Mouse (Mus musculus): ENCODE measurements around the gene Cmss1. TPM values are rescaled to one million over a fixed set of nuclear protein-coding genes. Genes with fewer than 3 reads are reported as not detected.

The Cmss1 gene
- polyA plus RNA-seq, 1 experiment: 14.1 TPM

DNA sequence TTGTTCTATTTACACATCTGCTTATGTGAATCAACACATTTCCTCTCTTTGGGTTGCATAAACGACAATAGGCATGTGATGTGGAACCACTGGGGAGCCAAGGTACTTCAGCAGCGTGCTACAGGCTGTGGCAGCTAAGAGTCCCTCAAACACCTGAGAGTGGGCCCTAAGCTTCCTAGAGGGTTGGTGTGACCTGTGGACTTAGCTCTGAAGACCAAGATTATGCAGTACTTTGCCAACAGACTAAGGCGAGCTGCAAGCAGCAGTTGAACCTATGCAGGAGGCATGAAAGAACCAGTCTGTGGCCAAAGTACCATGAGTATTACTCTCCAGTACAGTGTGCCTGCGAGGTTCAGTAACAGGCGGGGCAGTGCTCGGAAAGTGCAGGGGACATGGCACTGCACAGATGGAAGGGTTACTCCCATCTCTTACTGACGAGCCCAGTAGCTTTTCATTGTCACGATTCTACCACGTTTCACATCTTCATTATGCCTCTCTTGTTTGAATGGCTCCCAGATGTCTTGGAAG, 141.2 kb downstream of the Cmss1 start:
- H3K9me3 ChIP-seq (replicated peaks; ENCODE audit: control insufficient read depth, insufficient read depth, low read length, poor library complexity, severe bottlenecking): no peaks in the 10 kb centered on the region
- TF ChIP-seq CTCF (IDR thresholded peaks at IDR 0.05; ENCODE audit: low read depth, low read length): no peak
- TF ChIP-seq EP300 (IDR thresholded peaks at IDR 0.05; ENCODE audit: insufficient read depth, low read depth, low read length): no peak
- no peak for TF ChIP-seq POLR2A (IDR thresholded peaks at IDR 0.05; ENCODE audit: insufficient read depth, low read length)
- no peaks in the 10 kb centered on the region for H3K36me3 ChIP-seq (ENCODE audit: control insufficient read depth, insufficient read depth, low read length, poor library complexity, severe bottlenecking)
- no peaks in the 10 kb centered on the region for H3K27me3 ChIP-seq (ENCODE audit: control insufficient read depth, insufficient read depth, low read length, poor library complexity, severe bottlenecking)
- H3K9ac ChIP-seq (ENCODE audit: low read depth, poor library complexity, severe bottlenecking): no peak overlapping the region
- no peak overlapping the region for H3K27ac ChIP-seq (ENCODE audit: insufficient read depth, low read length)
- no peaks in the 10 kb centered on the region for H3K4me1 ChIP-seq (ENCODE audit: control insufficient read depth, insufficient read depth, low read length)
- H3K4me3 ChIP-seq (ENCODE audit: low read depth, low read length): no peak overlapping the region

DNA sequence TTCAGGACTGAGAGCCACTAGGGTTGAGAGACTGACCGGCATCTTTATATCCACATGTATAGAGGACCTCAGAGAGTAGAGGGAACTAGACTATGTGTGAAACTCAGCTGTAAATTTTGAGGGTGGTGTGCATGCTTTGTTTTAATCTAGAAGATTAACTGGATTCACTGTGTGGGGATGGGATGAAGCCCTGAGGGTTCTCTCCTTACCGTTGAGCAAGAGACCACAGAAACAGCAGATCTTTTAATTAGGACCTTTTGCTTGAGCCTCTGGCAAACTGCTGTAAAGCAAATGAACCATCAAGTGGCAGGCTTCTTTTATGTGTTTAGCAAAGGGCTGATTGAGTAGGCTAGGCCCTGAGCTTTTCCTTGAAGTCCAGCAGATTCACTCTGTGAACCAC, 150.7 kb downstream of the Cmss1 start:
- H3K27me3 ChIP-seq (ENCODE audit: control insufficient read depth, insufficient read depth, low read length, poor library complexity, severe bottlenecking): no peaks in the 10 kb centered on the region
- no peaks in the 10 kb centered on the region for H3K36me3 ChIP-seq (ENCODE audit: control insufficient read depth, insufficient read depth, low read length, poor library complexity, severe bottlenecking)
- H3K9ac ChIP-seq (ENCODE audit: low read depth, poor library complexity, severe bottlenecking): no peak overlapping the region
- no peaks in the 10 kb centered on the region for H3K4me1 ChIP-seq (ENCODE audit: control insufficient read depth, insufficient read depth, low read length)
- H3K9me3 ChIP-seq (replicated peaks; ENCODE audit: control insufficient read depth, insufficient read depth, low read length, poor library complexity, severe bottlenecking): no peaks in the 10 kb centered on the region
- H3K27ac ChIP-seq (ENCODE audit: insufficient read depth, low read length): no peak overlapping the region
- no peak for TF ChIP-seq EP300 (IDR thresholded peaks at IDR 0.05; ENCODE audit: insufficient read depth, low read depth, low read length)
- TF ChIP-seq CTCF (IDR thresholded peaks at IDR 0.05; ENCODE audit: low read depth, low read length): no peak
- TF ChIP-seq POLR2A (IDR thresholded peaks at IDR 0.05; ENCODE audit: insufficient read depth, low read length): no peak
- no peak overlapping the region for H3K4me3 ChIP-seq (ENCODE audit: low read depth, low read length)

DNA sequence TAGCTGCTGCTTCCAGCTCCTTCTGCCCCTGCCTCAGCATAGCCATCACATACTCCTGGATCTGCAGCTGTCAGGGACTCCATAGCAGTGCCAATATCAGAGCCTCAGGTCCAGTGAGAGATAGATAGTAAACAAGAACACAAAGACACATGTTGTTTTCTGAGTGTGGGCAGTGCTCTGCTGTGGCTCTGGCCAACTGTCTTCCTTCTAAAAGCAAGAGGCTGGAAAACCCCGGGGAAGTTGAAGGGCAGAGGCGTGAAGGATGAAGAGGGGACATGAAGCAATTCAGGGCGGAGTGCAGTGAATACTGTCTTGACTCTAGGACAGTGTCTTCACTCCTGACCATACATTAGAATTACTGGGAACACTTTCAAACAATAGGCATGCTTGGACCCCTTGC, 151.1 kb downstream of the Cmss1 start:
- no peak overlapping the region for H3K27ac ChIP-seq (ENCODE audit: insufficient read depth, low read length)
- TF ChIP-seq CTCF (IDR thresholded peaks at IDR 0.05; ENCODE audit: low read depth, low read length) (no peak), EP300 (IDR thresholded peaks at IDR 0.05; ENCODE audit: insufficient read depth, low read depth, low read length) (no peak), POLR2A (IDR thresholded peaks at IDR 0.05; ENCODE audit: insufficient read depth, low read length) (no peak)
- H3K27me3 ChIP-seq (ENCODE audit: control insufficient read depth, insufficient read depth, low read length, poor library complexity, severe bottlenecking): no peaks in the 10 kb centered on the region
- no peaks in the 10 kb centered on the region for H3K4me1 ChIP-seq (ENCODE audit: control insufficient read depth, insufficient read depth, low read length)
- H3K36me3 ChIP-seq (ENCODE audit: control insufficient read depth, insufficient read depth, low read length, poor library complexity, severe bottlenecking): no peaks in the 10 kb centered on the region
- no peaks in the 10 kb centered on the region for H3K9me3 ChIP-seq (replicated peaks; ENCODE audit: control insufficient read depth, insufficient read depth, low read length, poor library complexity, severe bottlenecking)
- H3K9ac ChIP-seq (ENCODE audit: low read depth, poor library complexity, severe bottlenecking): no peak overlapping the region
- no peak overlapping the region for H3K4me3 ChIP-seq (ENCODE audit: low read depth, low read length)

DNA sequence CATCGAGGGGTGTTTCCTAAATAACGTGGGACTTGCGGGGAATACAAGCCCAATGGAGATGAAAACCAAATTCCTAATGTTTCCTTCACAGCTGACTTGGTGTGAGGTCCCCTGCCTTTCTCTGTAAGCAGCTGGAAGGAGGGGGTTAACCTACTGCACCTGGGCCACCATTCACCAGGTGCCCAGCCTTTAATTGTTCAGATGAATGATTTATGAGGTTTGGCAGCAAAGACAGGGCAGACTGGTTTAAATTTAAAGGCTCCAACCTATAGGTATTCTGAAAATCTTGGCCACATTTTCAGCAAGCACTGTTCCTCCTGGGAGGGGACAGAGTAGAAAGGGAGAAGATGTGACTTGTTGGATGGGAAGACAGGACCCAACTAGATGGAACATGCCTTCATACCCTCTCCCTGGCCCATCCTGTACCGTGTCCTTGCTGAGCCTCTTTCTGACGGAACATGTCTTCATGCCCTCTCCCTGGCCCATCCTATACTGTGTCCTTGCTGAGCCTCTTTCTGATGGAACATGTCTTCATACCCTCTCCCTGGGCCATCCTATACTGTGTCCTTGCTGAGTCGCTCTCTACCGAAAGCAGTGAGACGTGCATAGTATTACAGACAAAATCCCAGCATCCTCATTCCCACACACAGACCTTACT, 152.4 kb downstream of the Cmss1 start:
- no peak overlapping the region for H3K9ac ChIP-seq (ENCODE audit: low read depth, poor library complexity, severe bottlenecking)
- H3K27me3 ChIP-seq (ENCODE audit: control insufficient read depth, insufficient read depth, low read length, poor library complexity, severe bottlenecking): no peaks in the 10 kb centered on the region
- H3K4me1 ChIP-seq (ENCODE audit: control insufficient read depth, insufficient read depth, low read length): no peaks in the 10 kb centered on the region
- no peak for TF ChIP-seq POLR2A (IDR thresholded peaks at IDR 0.05; ENCODE audit: insufficient read depth, low read length)
- no peak for TF ChIP-seq CTCF (IDR thresholded peaks at IDR 0.05; ENCODE audit: low read depth, low read length)
- no peak for TF ChIP-seq EP300 (IDR thresholded peaks at IDR 0.05; ENCODE audit: insufficient read depth, low read depth, low read length)
- H3K27ac ChIP-seq (ENCODE audit: insufficient read depth, low read length): no peak overlapping the region
- no peaks in the 10 kb centered on the region for H3K36me3 ChIP-seq (ENCODE audit: control insufficient read depth, insufficient read depth, low read length, poor library complexity, severe bottlenecking)
- H3K4me3 ChIP-seq (ENCODE audit: low read depth, low read length): no peak overlapping the region
- no peaks in the 10 kb centered on the region for H3K9me3 ChIP-seq (replicated peaks; ENCODE audit: control insufficient read depth, insufficient read depth, low read length, poor library complexity, severe bottlenecking)

DNA sequence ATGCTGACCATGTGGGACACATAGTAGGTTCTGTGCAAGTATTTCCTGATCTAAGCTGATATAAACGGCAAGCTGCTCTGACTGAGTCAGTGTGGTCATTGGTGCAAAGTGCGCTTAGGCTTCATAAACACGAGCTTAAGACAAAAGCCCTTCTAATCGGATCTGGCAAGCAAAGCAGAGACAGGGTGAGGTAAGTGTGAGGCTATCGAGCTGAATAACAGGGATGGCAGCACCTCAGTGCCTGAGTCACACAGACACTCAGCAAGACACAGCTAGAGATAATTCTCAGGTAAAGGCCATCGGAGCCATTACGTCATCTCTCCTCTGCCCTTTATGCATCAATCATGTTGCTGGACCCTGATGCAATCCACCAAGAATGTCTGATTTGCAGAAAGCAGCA, 153.7 kb downstream of the Cmss1 start:
- Histone ChIP-seq H3K36me3 (ENCODE audit: control insufficient read depth, insufficient read depth, low read length, poor library complexity, severe bottlenecking) (no peaks in the 10 kb centered on the region), H3K4me3 (ENCODE audit: low read depth, low read length) (no peak overlapping the region), H3K9ac (ENCODE audit: low read depth, poor library complexity, severe bottlenecking) (no peak overlapping the region), H3K27me3 (ENCODE audit: control insufficient read depth, insufficient read depth, low read length, poor library complexity, severe bottlenecking) (no peaks in the 10 kb centered on the region), H3K4me1 (ENCODE audit: control insufficient read depth, insufficient read depth, low read length) (no peaks in the 10 kb centered on the region), H3K27ac (ENCODE audit: insufficient read depth, low read length) (no peak overlapping the region), H3K9me3 (replicated peaks; ENCODE audit: control insufficient read depth, insufficient read depth, low read length, poor library complexity, severe bottlenecking) (no peaks in the 10 kb centered on the region)
- TF ChIP-seq POLR2A (IDR thresholded peaks at IDR 0.05; ENCODE audit: insufficient read depth, low read length): no peak
- TF ChIP-seq EP300 (IDR thresholded peaks at IDR 0.05; ENCODE audit: insufficient read depth, low read depth, low read length): no peak
- TF ChIP-seq CTCF (IDR thresholded peaks at IDR 0.05; ENCODE audit: low read depth, low read length): no peak

Data from ES-Bruce4 (cell line).